Mouse (Mus musculus) spleen, postnatal 36 days (tissue): ENCODE measurements around the gene Ccp110.

Experiments used
- DNase-seq, 2 experiments: peaks; one replicate each; pipeline ENCODE4 v3.0.0; 2022; ENCODE audit warnings: low spot score in 2 of 2, mixed read lengths in 1 of 2

Ccp110 gene

GRCm38 (mm10) chr7:118766834-118767224 is 54.5 kb downstream of the Ccp110 start:
- no peak for DNase-seq

- DNase-seq, result no peak
Measured at GRCm38 (mm10) chr7:118769208-118769607, 56.9 kb downstream of the Ccp110 start.

- DNase-seq, result no peak
Measured at GRCm38 (mm10) chr7:118769655-118770054, 57.3 kb downstream of the Ccp110 start.

- no peak for DNase-seq
Measured at GRCm38 (mm10) chr7:118773027-118773426, 60.7 kb downstream of the Ccp110 start.

DNA sequence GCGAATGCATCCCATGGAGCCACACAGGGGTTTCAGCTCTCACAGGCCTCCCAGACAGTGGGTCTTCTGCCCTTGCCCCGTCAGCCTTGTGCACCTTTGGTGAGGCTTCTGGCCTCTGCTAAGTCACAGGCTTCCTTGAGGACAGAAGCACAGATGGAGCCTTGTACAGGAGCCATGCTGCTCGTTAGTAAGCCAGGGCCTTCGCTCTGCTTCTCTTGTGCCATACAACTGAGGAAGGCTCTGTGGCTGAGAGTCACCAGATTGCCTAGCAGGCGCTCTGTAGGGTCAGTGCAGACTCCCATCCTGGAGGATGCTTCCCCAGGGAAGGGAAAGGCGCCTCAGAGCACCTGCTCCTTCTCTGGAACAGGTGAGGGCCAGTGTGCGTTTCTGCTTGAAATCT is 63.6 kb downstream of the Ccp110 start:
- no peak for DNase-seq

- DNase-seq, result no peak
Measured at GRCm38 (mm10) chr7:118776491-118776890, 64.1 kb downstream of the Ccp110 start.

GRCm38 (mm10) chr7:118777598-118778394 is 65.4 kb downstream of the Ccp110 start:
- DNase-seq, result no peak

DNA sequence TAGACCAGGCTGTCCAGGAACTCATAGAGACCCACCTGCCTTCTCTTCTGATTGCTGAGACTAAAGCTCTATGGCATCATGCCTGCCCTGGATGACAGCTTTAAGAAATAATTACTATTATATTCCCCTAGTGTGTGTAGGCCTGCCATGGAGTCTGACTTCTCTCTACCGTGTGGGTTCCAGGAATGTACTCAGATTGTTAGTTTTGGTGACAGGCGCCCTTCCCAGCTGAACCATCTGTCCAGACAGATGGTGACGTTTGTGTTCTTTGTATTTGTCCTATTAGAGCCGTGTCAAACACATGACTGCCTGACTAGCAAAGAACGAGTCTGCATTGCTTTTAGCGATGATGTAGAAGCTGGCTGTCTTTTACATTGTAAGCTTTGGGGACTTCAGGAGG is 66.2 kb downstream of the Ccp110 start:
- no peak for DNase-seq

GRCm38 (mm10) chr7:118783305-118784001 is 71.1 kb downstream of the Ccp110 start:
- no peak for DNase-seq

DNA sequence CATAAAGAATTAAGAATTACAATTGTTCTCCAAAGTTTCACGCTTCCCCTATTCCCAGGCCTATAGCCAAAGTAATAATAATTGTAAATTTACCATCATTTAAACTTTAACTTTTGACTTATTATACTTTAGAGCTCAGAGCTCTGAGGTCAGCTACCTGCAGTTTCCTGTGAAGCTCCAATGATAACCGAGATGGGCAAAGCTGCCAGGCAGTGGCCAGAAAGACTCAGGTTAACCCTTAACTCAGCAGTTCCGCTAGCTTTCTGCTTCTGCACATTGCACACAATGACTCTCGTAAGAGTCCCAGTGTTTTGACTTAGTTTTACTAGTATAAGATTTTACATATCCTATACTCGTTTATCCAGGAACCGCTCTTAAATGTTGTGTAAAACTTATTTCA is 73.7 kb downstream of the Ccp110 start:
- no peak for DNase-seq
